Mouse (Mus musculus) forebrain, embryonic 14.5 days (tissue): ENCODE data around the gene Hist4h4. TPM values are rescaled to one million over a fixed set of nuclear protein-coding genes. Genes with fewer than 3 reads are reported as not detected.
A peak's percentile ranks its signal among the peaks of the same experiment; 100 is the strongest.

Experiments used
- ATAC-seq: fragments of 200-750 bp; cut with Nextera tagmentation; 2 replicates; pipeline ENCODE4 v1.8.0; 2017; ENCODE audit warnings: mild to moderate bottlenecking, moderate library complexity
- DNase-seq: peaks from one replicate; pipeline ENCODE4 v3.0.0-alpha.2; 2015; ENCODE audit warnings: low spot score
- H3K27ac ChIP-seq: fragments of 300-500 bp; sonication (generic); 2 replicates; pipeline ENCODE4 v1.5.1; 2014; ENCODE audit warnings: low read depth, mild to moderate bottlenecking, control low read depth, low read length, moderate library complexity
- H3K27me3 ChIP-seq: fragments of 300-500 bp; sonication (generic); replicated peaks from 2 replicates; pipeline ENCODE4 v1.6.1; 2014; ENCODE audit warnings: low read length, control low read depth, mixed read lengths; ENCODE audit not compliant: control insufficient read depth, insufficient read depth
- H3K36me3 ChIP-seq: fragments of 300-500 bp; sonication (generic); 2 replicates; pipeline ENCODE4 v1.6.1; 2014; ENCODE audit warnings: low read length, control low read depth; ENCODE audit not compliant: control insufficient read depth, insufficient read depth
- H3K4me1 ChIP-seq: fragments of 300-500 bp; sonication (generic); 2 replicates; pipeline ENCODE4 v1.6.1; 2014; ENCODE audit warnings: antibody characterized with exemption, low read length, control low read depth; ENCODE audit not compliant: control insufficient read depth, insufficient read depth
- H3K4me2 ChIP-seq: fragments of 300-500 bp; sonication (generic); 2 replicates; pipeline ENCODE4 v1.6.1; 2014; ENCODE audit warnings: mild to moderate bottlenecking, control low read depth, low read length
- H3K4me3 ChIP-seq: fragments of 300-500 bp; sonication (generic); 2 replicates; pipeline ENCODE4 v1.5.1; 2014; ENCODE audit warnings: low read depth, low read length, control low read depth
- H3K9ac ChIP-seq: fragments of 300-500 bp; sonication (generic); 2 replicates; pipeline ENCODE4 v1.6.1; 2014; ENCODE audit warnings: mild to moderate bottlenecking, low read length, control low read depth, moderate library complexity
- H3K9me3 ChIP-seq: fragments of 300-500 bp; sonication (generic); replicated peaks from 2 replicates; pipeline ENCODE4 v1.6.1; 2016; ENCODE audit warnings: low read length, control low read depth, mixed read lengths; ENCODE audit not compliant: control insufficient read depth
- WGBS: fragments of 180-500 bp; shearing (Covaris S2); extraction: QIAGEN DNeasy Blood & Tissue Kit; methylation state at CpG from one replicate; pipeline ENCODE4 v1.1.7; 2014; 5-methylcytosine and 5-hydroxymethylcytosine counted together
- polyA plus RNA-seq: library from polyadenylated mRNA; unstranded; fragments of >200 nt; fragmentation: Nextera tagmentation; extraction: Ambion mirVana; gene quantifications from 2 replicates; pipeline ENCODE4 v1.2.1, GENCODE M21; 2014

The Hist4h4 gene
- polyA plus RNA-seq, 1 experiment from 2014 or later: 1.5 TPM

- ATAC-seq: no peak
- no peak overlapping the region for H3K4me3 ChIP-seq
- H3K4me1 ChIP-seq: peaks cover 9% of the 10 kb centered on the region
- peak overlapping the region; percentile 97; the same call in 1 of the 2 replicates for H3K4me2 ChIP-seq
- no peaks in the 10 kb centered on the region for H3K27me3 ChIP-seq
- peaks cover 30% of the 10 kb centered on the region for H3K36me3 ChIP-seq
- H3K27ac ChIP-seq: no peak overlapping the region
- WGBS: 86% methylated on average over 13 of the region's 13 CpGs
- H3K9me3 ChIP-seq: no peaks in the 10 kb centered on the region
- no peak overlapping the region for H3K9ac ChIP-seq
- no peak for DNase-seq
These were observed 5.5 kb upstream of the Hist4h4 start for GRCm38 (mm10) chr6:136809673-136810072.

GRCm38 (mm10) chr6:136809077-136809476 is 4.9 kb upstream of the Hist4h4 start:
- H3K4me3 ChIP-seq: peak overlapping the region; percentile 73
- WGBS: 41% methylated on average over 14 of the region's 14 CpGs
- H3K4me1 ChIP-seq: peaks cover 9% of the 10 kb centered on the region
- peak overlapping the region; percentile 97 for H3K4me2 ChIP-seq
- no peak for DNase-seq
- H3K27me3 ChIP-seq: no peaks in the 10 kb centered on the region
- no peaks in the 10 kb centered on the region for H3K9me3 ChIP-seq
- H3K27ac ChIP-seq: no peak overlapping the region
- peaks cover 24% of the 10 kb centered on the region for H3K36me3 ChIP-seq
- H3K9ac ChIP-seq: peak overlapping the region; percentile 69
- ATAC-seq: no peak

- Histone ChIP-seq H3K4me1 (peaks cover 9% of the 10 kb centered on the region), H3K9ac (peak overlapping the region; percentile 69), H3K27me3 (no peaks in the 10 kb centered on the region), H3K4me2 (peak overlapping the region; percentile 97), H3K9me3 (no peaks in the 10 kb centered on the region), H3K27ac (no peak overlapping the region), H3K4me3 (peak overlapping the region; percentile 73), H3K36me3 (peaks cover 20% of the 10 kb centered on the region)
- WGBS: 1% methylated on average over 28 of the region's 28 CpGs
- ATAC-seq (peak; percentile 3; the same call in 1 of the 2 replicates), DNase-seq (no peak)
These were observed 4.4 kb upstream of the Hist4h4 start for GRCm38 (mm10) chr6:136808631-136809046.

GRCm38 (mm10) chr6:136808014-136808417 is 3.8 kb upstream of the Hist4h4 start, which contains the start of gene H2afj:
TSS of gene H2afj (plus strand) at chr6:136808244.
- WGBS: under 1% methylated on average over 34 of the region's 34 CpGs
- Histone ChIP-seq H3K4me2 (peak within 1 kb of the TSS; percentile 97), H3K4me3 (peak within 1 kb of the TSS; percentile 73), H3K27ac (0 out of 2 replicates have a peak within 1 kb of the TSS, but pooled peaks have one; percentile 21), H3K9ac (peak within 1 kb of the TSS; percentile 69), H3K4me1 (peaks cover 14% of the 10 kb centered on the region), H3K36me3 (peaks cover 14% of the 10 kb centered on the region), H3K27me3 (no peaks in the 10 kb centered on the region), H3K9me3 (no peaks in the 10 kb centered on the region)
- ATAC-seq (peak; percentile 86), DNase-seq (peak; percentile 97)

GRCm38 (mm10) chr6:136807395-136808013 is 3.3 kb upstream of the Hist4h4 start:
- Histone ChIP-seq H3K4me1 (peaks cover 14% of the 10 kb centered on the region), H3K36me3 (peaks cover 9% of the 10 kb centered on the region), H3K27me3 (no peaks in the 10 kb centered on the region), H3K9me3 (no peaks in the 10 kb centered on the region), H3K4me3 (peak overlapping the region; percentile 73), H3K27ac (no peak overlapping the region), H3K4me2 (peak overlapping the region; percentile 97), H3K9ac (peak overlapping the region; percentile 17; the same call in 1 of the 2 replicates)
- ATAC-seq (no peak), DNase-seq (no peak)
- WGBS: 31% methylated on average over 18 of the region's 18 CpGs

- no peak for DNase-seq
These were observed 2.6 kb upstream of the Hist4h4 start for GRCm38 (mm10) chr6:136806819-136807218.

GRCm38 (mm10) chr6:136805409-136805775 is 1.2 kb upstream of the Hist4h4 start:
- Histone ChIP-seq H3K9me3 (no peaks in the 10 kb centered on the region), H3K4me2 (no peak overlapping the region), H3K36me3 (no peaks in the 10 kb centered on the region), H3K4me3 (no peak overlapping the region), H3K9ac (no peak overlapping the region), H3K27ac (no peak overlapping the region), H3K4me1 (peaks cover 14% of the 10 kb centered on the region), H3K27me3 (no peaks in the 10 kb centered on the region)
- DNase-seq (no peak), ATAC-seq (no peak)
- 92% methylated on average over 1 of the region's 1 CpGs for WGBS

More at GRCm38 (mm10) chr6:136806819-136807218, 2.6 kb upstream of the Hist4h4 start:
- Histone ChIP-seq H3K36me3 (peaks cover 2% of the 10 kb centered on the region), H3K27ac (no peak overlapping the region), H3K27me3 (no peaks in the 10 kb centered on the region), H3K9me3 (no peaks in the 10 kb centered on the region), H3K4me1 (peaks cover 14% of the 10 kb centered on the region), H3K4me3 (no peak overlapping the region), H3K4me2 (no peak overlapping the region), H3K9ac (no peak overlapping the region)
- WGBS: 73% methylated on average over 5 of the region's 5 CpGs
- no peak for ATAC-seq

- H3K4me3 ChIP-seq: peak overlapping the region; percentile 71
- 29% methylated on average over 9 of the region's 9 CpGs for WGBS
- peak overlapping the region; percentile 90 for H3K9ac ChIP-seq
- no peak for ATAC-seq
- H3K36me3 ChIP-seq: no peaks in the 10 kb centered on the region
- H3K4me1 ChIP-seq: peaks cover 14% of the 10 kb centered on the region
- no peaks in the 10 kb centered on the region for H3K27me3 ChIP-seq
- peak overlapping the region; percentile 98 for H3K27ac ChIP-seq
- H3K4me2 ChIP-seq: peak overlapping the region; percentile 56
- DNase-seq: peak; percentile 22
- no peaks in the 10 kb centered on the region for H3K9me3 ChIP-seq
These were observed 642 bp upstream of the Hist4h4 start for GRCm38 (mm10) chr6:136804705-136805408.
